Mouse (Mus musculus): ENCODE measurements around the gene Aif1. TPM values are rescaled to one million over a fixed set of nuclear protein-coding genes. Genes with fewer than 3 reads are reported as not detected.

Gene Aif1
- 13.9 and 20.0 TPM in 2 replicates for polyA plus RNA-seq (2014; fragmentation: Nextera tagmentation; extraction: Ambion mirVana)

- no peak within 1 kb of the TSS for H3K27ac ChIP-seq (ENCODE audit: low read depth, low read length)
- ATAC-seq (replicated peaks; ENCODE audit: low FRiP score) (no peak), DNase-seq (ENCODE audit: low spot score) (no peak)
- WGBS: 59% methylated on average over 2 of the region's 2 CpGs
- H3K9ac ChIP-seq (ENCODE audit: low read depth, low read length): no peak within 1 kb of the TSS
- 0 out of 2 replicates have a peak, but pooled peaks cover 2% of the 10 kb centered on the region for H3K4me1 ChIP-seq (replicated peaks; ENCODE audit: control insufficient read depth, insufficient read depth, low read length)
- no peaks in the 10 kb centered on the region for H3K9me3 ChIP-seq (ENCODE audit: control insufficient read depth, low read length)
- H3K36me3 ChIP-seq (ENCODE audit: control insufficient read depth, insufficient read depth, low read length): no peaks in the 10 kb centered on the region
- H3K4me2 ChIP-seq: no peak within 1 kb of the TSS
- H3K27me3 ChIP-seq (replicated peaks; ENCODE audit: control insufficient read depth, insufficient read depth, low read length): no peaks in the 10 kb centered on the region; the same call in 1 of the 2 replicates
- H3K4me3 ChIP-seq (ENCODE audit: low read depth, low read length): no peak within 1 kb of the TSS
These were observed at the start of gene Aif1 for GRCm38 (mm10) chr17:35175968-35176367. Gene Aif1, minus strand, starts transcription at chr17:35176068.

GRCm38 (mm10) chr17:35225456-35225855, 49.6 kb upstream of the Aif1 start:
- Histone ChIP-seq H3K27me3 (replicated peaks; ENCODE audit: control insufficient read depth, insufficient read depth, low read length) (no peaks in the 10 kb centered on the region), H3K9ac (ENCODE audit: low read depth, low read length) (no peak overlapping the region), H3K4me3 (ENCODE audit: low read depth, low read length) (no peak overlapping the region), H3K36me3 (ENCODE audit: control insufficient read depth, insufficient read depth, low read length) (peaks cover 19% of the 10 kb centered on the region; the same call in 1 of the 2 replicates), H3K4me2 (no peak overlapping the region), H3K9me3 (ENCODE audit: control insufficient read depth, low read length) (no peaks in the 10 kb centered on the region), H3K27ac (ENCODE audit: low read depth, low read length) (no peak overlapping the region), H3K4me1 (replicated peaks; ENCODE audit: control insufficient read depth, insufficient read depth, low read length) (peaks cover 8% of the 10 kb centered on the region)
- WGBS: 91% methylated on average over 5 of the region's 5 CpGs
- ATAC-seq (replicated peaks; ENCODE audit: low FRiP score) (no peak), DNase-seq (ENCODE audit: low spot score) (no peak)

- H3K27ac ChIP-seq (ENCODE audit: low read depth, low read length): no peak overlapping the region
- no peak for DNase-seq (ENCODE audit: low spot score)
- H3K9me3 ChIP-seq (ENCODE audit: control insufficient read depth, low read length): no peaks in the 10 kb centered on the region
- 89% methylated on average over 4 of the region's 4 CpGs for WGBS
- ATAC-seq (replicated peaks; ENCODE audit: low FRiP score): no peak
- H3K4me3 ChIP-seq (ENCODE audit: low read depth, low read length): no peak overlapping the region
- H3K36me3 ChIP-seq (ENCODE audit: control insufficient read depth, insufficient read depth, low read length): peaks cover 23% of the 10 kb centered on the region; the same call in 1 of the 2 replicates
- no peak overlapping the region for H3K4me2 ChIP-seq
- no peaks in the 10 kb centered on the region for H3K27me3 ChIP-seq (replicated peaks; ENCODE audit: control insufficient read depth, insufficient read depth, low read length)
- H3K9ac ChIP-seq (ENCODE audit: low read depth, low read length): no peak overlapping the region
- peaks cover 11% of the 10 kb centered on the region for H3K4me1 ChIP-seq (replicated peaks; ENCODE audit: control insufficient read depth, insufficient read depth, low read length)
These were observed 48.8 kb upstream of the Aif1 start for GRCm38 (mm10) chr17:35224641-35225040.

GRCm38 (mm10) chr17:35222299-35222698, 46.4 kb upstream of the Aif1 start:
- 0 out of 2 replicates have a peak overlapping the region, but pooled peaks have one; percentile 22 for H3K27ac ChIP-seq (ENCODE audit: low read depth, low read length)
- ATAC-seq (replicated peaks; ENCODE audit: low FRiP score) (no peak), DNase-seq (ENCODE audit: low spot score) (no peak)
- H3K4me3 ChIP-seq (ENCODE audit: low read depth, low read length): no peak overlapping the region
- H3K4me1 ChIP-seq (replicated peaks; ENCODE audit: control insufficient read depth, insufficient read depth, low read length): peaks cover 11% of the 10 kb centered on the region
- H3K27me3 ChIP-seq (replicated peaks; ENCODE audit: control insufficient read depth, insufficient read depth, low read length): no peaks in the 10 kb centered on the region
- peaks cover 20% of the 10 kb centered on the region; the same call in 1 of the 2 replicates for H3K36me3 ChIP-seq (ENCODE audit: control insufficient read depth, insufficient read depth, low read length)
- no peak overlapping the region for H3K4me2 ChIP-seq
- H3K9ac ChIP-seq (ENCODE audit: low read depth, low read length): no peak overlapping the region
- WGBS: 62% methylated on average over 6 of the region's 6 CpGs
- H3K9me3 ChIP-seq (ENCODE audit: control insufficient read depth, low read length): no peaks in the 10 kb centered on the region

GRCm38 (mm10) chr17:35220156-35220952, 44.5 kb upstream of the Aif1 start, which contains the start of gene Gm16181:
Gene Gm16181, plus strand, starts transcription at chr17:35220834.
- Histone ChIP-seq H3K36me3 (ENCODE audit: control insufficient read depth, insufficient read depth, low read length) (peaks cover 19% of the 10 kb centered on the region; the same call in 1 of the 2 replicates), H3K27ac (ENCODE audit: low read depth, low read length) (peak within 1 kb of the TSS; percentile 32; the same call in 1 of the 2 replicates), H3K4me3 (ENCODE audit: low read depth, low read length) (no peak within 1 kb of the TSS), H3K4me1 (replicated peaks; ENCODE audit: control insufficient read depth, insufficient read depth, low read length) (peaks cover 11% of the 10 kb centered on the region), H3K9me3 (ENCODE audit: control insufficient read depth, low read length) (no peaks in the 10 kb centered on the region), H3K4me2 (no peak within 1 kb of the TSS), H3K27me3 (replicated peaks; ENCODE audit: control insufficient read depth, insufficient read depth, low read length) (no peaks in the 10 kb centered on the region), H3K9ac (ENCODE audit: low read depth, low read length) (no peak within 1 kb of the TSS)
- no peak for ATAC-seq (replicated peaks; ENCODE audit: low FRiP score)
- WGBS: 72% methylated on average over 28 of the region's 28 CpGs
- DNase-seq (ENCODE audit: low spot score): no peak

- Histone ChIP-seq H3K4me1 (replicated peaks; ENCODE audit: control insufficient read depth, insufficient read depth, low read length) (peaks cover 11% of the 10 kb centered on the region), H3K4me3 (ENCODE audit: low read depth, low read length) (no peak overlapping the region), H3K4me2 (no peak overlapping the region), H3K27ac (ENCODE audit: low read depth, low read length) (0 out of 2 replicates have a peak overlapping the region, but pooled peaks have one; percentile 22), H3K36me3 (ENCODE audit: control insufficient read depth, insufficient read depth, low read length) (peaks cover 14% of the 10 kb centered on the region; the same call in 1 of the 2 replicates), H3K9me3 (ENCODE audit: control insufficient read depth, low read length) (no peaks in the 10 kb centered on the region), H3K9ac (ENCODE audit: low read depth, low read length) (no peak overlapping the region), H3K27me3 (replicated peaks; ENCODE audit: control insufficient read depth, insufficient read depth, low read length) (no peaks in the 10 kb centered on the region)
- 38% methylated on average over 6 of the region's 6 CpGs for WGBS
- DNase-seq (ENCODE audit: low spot score) (no peak), ATAC-seq (replicated peaks; ENCODE audit: low FRiP score) (no peak)
These were observed 43.8 kb upstream of the Aif1 start for GRCm38 (mm10) chr17:35219601-35220041.

GRCm38 (mm10) chr17:35218516-35219193, 42.8 kb upstream of the Aif1 start:
- ATAC-seq (replicated peaks; ENCODE audit: low FRiP score): peak; percentile 49; the same call in 1 of the 2 replicates
- H3K27ac ChIP-seq (ENCODE audit: low read depth, low read length): 0 out of 2 replicates have a peak overlapping the region, but pooled peaks have one; percentile 3
- DNase-seq (ENCODE audit: low spot score): no peak
- 43% methylated on average over 18 of the region's 18 CpGs for WGBS
- no peak overlapping the region for H3K9ac ChIP-seq (ENCODE audit: low read depth, low read length)
- no peaks in the 10 kb centered on the region for H3K27me3 ChIP-seq (replicated peaks; ENCODE audit: control insufficient read depth, insufficient read depth, low read length)
- H3K4me1 ChIP-seq (replicated peaks; ENCODE audit: control insufficient read depth, insufficient read depth, low read length): peaks cover 11% of the 10 kb centered on the region
- H3K36me3 ChIP-seq (ENCODE audit: control insufficient read depth, insufficient read depth, low read length): peaks cover 14% of the 10 kb centered on the region; the same call in 1 of the 2 replicates
- H3K4me2 ChIP-seq: peak overlapping the region; percentile 22
- peak overlapping the region; percentile 8; the same call in 1 of the 2 replicates for H3K4me3 ChIP-seq (ENCODE audit: low read depth, low read length)
- H3K9me3 ChIP-seq (ENCODE audit: control insufficient read depth, low read length): no peaks in the 10 kb centered on the region

GRCm38 (mm10) chr17:35213071-35213470, 37.2 kb upstream of the Aif1 start:
- Histone ChIP-seq H3K27me3 (replicated peaks; ENCODE audit: control insufficient read depth, insufficient read depth, low read length) (no peaks in the 10 kb centered on the region), H3K4me1 (replicated peaks; ENCODE audit: control insufficient read depth, insufficient read depth, low read length) (peaks cover 2% of the 10 kb centered on the region; the same call in 1 of the 2 replicates), H3K4me2 (no peak overlapping the region), H3K9ac (ENCODE audit: low read depth, low read length) (no peak overlapping the region), H3K27ac (ENCODE audit: low read depth, low read length) (no peak overlapping the region), H3K4me3 (ENCODE audit: low read depth, low read length) (no peak overlapping the region), H3K9me3 (ENCODE audit: control insufficient read depth, low read length) (no peaks in the 10 kb centered on the region), H3K36me3 (ENCODE audit: control insufficient read depth, insufficient read depth, low read length) (no peaks in the 10 kb centered on the region)
- 85% methylated on average over 5 of the region's 5 CpGs for WGBS
- ATAC-seq (replicated peaks; ENCODE audit: low FRiP score) (no peak), DNase-seq (ENCODE audit: low spot score) (no peak)
